Mouse (Mus musculus) liver, embryonic 16.5 days (tissue): Measurements from ENCODE around the gene Gm11020. TPM values are rescaled to one million over a fixed set of nuclear protein-coding genes. Genes with fewer than 3 reads are reported as not detected.
"Not testable (repeated sequence)": the region's sequence is repeated elsewhere in the genome, so short reads cannot be mapped to it uniquely, and the experiment has no call there.

Experiments used
- ATAC-seq: fragments of 200-750 bp; cut with Nextera tagmentation; 2 replicates; pipeline ENCODE4 v1.8.0; 2017; ENCODE audit warnings: low read depth, mild to moderate bottlenecking, moderate number of reproducible peaks, moderate library complexity
- H3K27ac ChIP-seq: fragments of 300-500 bp; sonication (generic); 2 replicates; pipeline ENCODE4 v1.5.1; 2014; ENCODE audit warnings: mild to moderate bottlenecking, low read length
- H3K27me3 ChIP-seq: fragments of 300-500 bp; sonication (generic); 2 replicates; pipeline ENCODE4 v1.6.1; 2014; ENCODE audit warnings: low read depth, low read length, mixed read lengths; ENCODE audit not compliant: control insufficient read depth, insufficient read depth
- H3K36me3 ChIP-seq: fragments of 300-500 bp; sonication (generic); 2 replicates; pipeline ENCODE4 v1.6.1; 2014; ENCODE audit warnings: mild to moderate bottlenecking; ENCODE audit not compliant: control insufficient read depth, insufficient read depth
- H3K4me1 ChIP-seq: fragments of 300-500 bp; sonication (generic); 2 replicates; pipeline ENCODE4 v1.6.1; 2014; ENCODE audit warnings: low read depth, low read length, mixed read lengths; ENCODE audit not compliant: control insufficient read depth
- H3K4me2 ChIP-seq: fragments of 300-500 bp; sonication (generic); 2 replicates; pipeline ENCODE4 v1.6.1; 2014; ENCODE audit warnings: low read depth, low read length, mixed read lengths
- H3K4me3 ChIP-seq: fragments of 300-500 bp; sonication (generic); 2 replicates; pipeline ENCODE4 v1.5.1; 2014; ENCODE audit warnings: low read depth, mild to moderate bottlenecking, low read length
- H3K9ac ChIP-seq: fragments of 300-500 bp; sonication (generic); 2 replicates; pipeline ENCODE4 v1.6.1; 2014; ENCODE audit warnings: low read depth, low read length
- H3K9me3 ChIP-seq: fragments of 300-500 bp; sonication (generic); replicated peaks from 2 replicates; pipeline ENCODE4 v1.6.1; 2016; ENCODE audit warnings: low read length; ENCODE audit not compliant: control insufficient read depth
- WGBS: fragments of 180-500 bp; shearing (Covaris S2); extraction: QIAGEN DNeasy Blood & Tissue Kit; methylation state at CpG from one replicate; pipeline ENCODE4 v1.1.7; 2014; ENCODE audit not compliant: insufficient replicate concordance; 5-methylcytosine and 5-hydroxymethylcytosine counted together
- polyA plus RNA-seq: library from polyadenylated mRNA; unstranded; fragments of >200 nt; fragmentation: Nextera tagmentation; extraction: Ambion mirVana; gene quantifications from 2 replicates; pipeline ENCODE4 v1.2.1, GENCODE M21; 2015

The Gm11020 gene
- polyA plus RNA-seq, result not detected in 2 replicates

- H3K9ac ChIP-seq, H3K36me3 ChIP-seq, H3K4me3 ChIP-seq, H3K4me2 ChIP-seq, H3K9me3 ChIP-seq, ATAC-seq, H3K4me1 ChIP-seq, H3K27me3 ChIP-seq, H3K27ac ChIP-seq: not testable (repeated sequence)
- 65% methylated on average over 9 of the region's 11 CpGs for WGBS
Observed at GRCm38 (mm10) chr8:104321267-104321666, at the start of gene Gm11020. TSS of gene Gm11020 (plus strand) at chr8:104321567.

GRCm38 (mm10) chr8:104293081-104293480 lies 28.3 kb upstream of the Gm11020 start, which contains the start of gene Cmtm2a:
TSS of gene Cmtm2a (minus strand) at chr8:104293181.
- 70% methylated on average over 12 of the region's 12 CpGs for WGBS
- not testable (repeated sequence) for H3K9ac ChIP-seq, H3K9me3 ChIP-seq, H3K4me2 ChIP-seq, H3K36me3 ChIP-seq, H3K27ac ChIP-seq, ATAC-seq, H3K4me1 ChIP-seq, H3K4me3 ChIP-seq, H3K27me3 ChIP-seq

DNA sequence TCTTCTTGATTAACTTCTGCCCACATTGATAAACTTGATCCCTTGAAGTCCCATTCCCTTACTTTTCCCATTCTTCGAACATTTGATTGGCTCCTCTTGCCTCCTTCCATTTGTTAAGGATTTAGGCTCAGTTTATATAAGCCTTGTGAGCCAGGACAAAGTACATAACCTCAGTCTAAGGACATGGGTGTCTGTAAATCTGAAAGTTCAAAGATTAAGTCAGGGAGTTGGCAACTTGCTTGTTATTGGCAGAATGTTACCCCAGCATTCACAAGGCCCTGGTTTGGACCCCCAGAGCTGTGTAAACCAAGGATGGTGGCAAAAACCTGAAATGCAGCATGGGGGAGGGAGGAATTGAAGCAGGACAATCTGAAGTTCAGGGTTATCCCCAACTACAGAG lies 27.0 kb upstream of the Gm11020 start:
- no peak overlapping the region for H3K27ac ChIP-seq
- H3K9ac ChIP-seq, result no peak overlapping the region
- H3K27me3 ChIP-seq, result no peaks in the 10 kb centered on the region
- no peak overlapping the region for H3K4me3 ChIP-seq
- no peaks in the 10 kb centered on the region for H3K9me3 ChIP-seq
- no peaks in the 10 kb centered on the region for H3K36me3 ChIP-seq
- no peak overlapping the region for H3K4me2 ChIP-seq
- no peaks in the 10 kb centered on the region for H3K4me1 ChIP-seq
- WGBS, result 57% methylated on average over 1 of the region's 1 CpGs
- ATAC-seq, result no peak

GRCm38 (mm10) chr8:104301577-104301976 lies 19.8 kb upstream of the Gm11020 start:
- not testable (repeated sequence) for ATAC-seq

GRCm38 (mm10) chr8:104302536-104302935 lies 18.8 kb upstream of the Gm11020 start:
- H3K9ac ChIP-seq, H3K4me3 ChIP-seq, H3K27ac ChIP-seq, H3K4me2 ChIP-seq, ATAC-seq, H3K4me1 ChIP-seq, H3K9me3 ChIP-seq, H3K27me3 ChIP-seq, H3K36me3 ChIP-seq: not testable (repeated sequence)
- WGBS, result 67% methylated on average over 4 of the region's 4 CpGs

More at GRCm38 (mm10) chr8:104301577-104301976, 19.8 kb upstream of the Gm11020 start:
- 42% methylated on average over 3 of the region's 3 CpGs for WGBS
- H3K9ac ChIP-seq, H3K27me3 ChIP-seq, H3K4me3 ChIP-seq, H3K9me3 ChIP-seq, H3K4me2 ChIP-seq, H3K4me1 ChIP-seq, H3K27ac ChIP-seq, H3K36me3 ChIP-seq: not testable (repeated sequence)

DNA sequence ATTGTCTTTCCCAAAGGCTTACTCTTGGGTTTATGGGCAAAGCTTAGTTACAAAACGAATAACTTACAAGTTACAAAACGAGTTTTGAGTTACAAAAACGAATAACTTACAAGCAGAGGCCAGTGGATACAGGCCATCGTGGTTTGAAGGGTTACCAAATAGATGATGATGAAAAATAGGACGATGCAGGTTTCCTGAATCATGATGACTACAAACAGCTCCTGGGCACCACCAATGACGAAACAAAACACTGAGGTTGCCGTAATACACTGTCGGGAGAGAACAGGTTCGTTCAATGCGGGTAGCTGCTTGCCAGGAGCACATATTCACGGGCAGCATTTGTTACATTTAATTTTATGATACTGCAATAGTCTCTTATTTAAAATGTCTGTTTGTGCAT lies 16.4 kb upstream of the Gm11020 start:
- WGBS, result 64% methylated on average over 11 of the region's 11 CpGs
- Histone ChIP-seq H3K4me2 (no peak overlapping the region), H3K9ac (no peak overlapping the region), H3K4me1 (no peaks in the 10 kb centered on the region), H3K36me3 (no peaks in the 10 kb centered on the region), H3K4me3 (no peak overlapping the region), H3K9me3 (no peaks in the 10 kb centered on the region), H3K27me3 (no peaks in the 10 kb centered on the region), H3K27ac (no peak overlapping the region)
- no peak for ATAC-seq

- ATAC-seq, H3K4me1 ChIP-seq, H3K36me3 ChIP-seq, H3K4me2 ChIP-seq, H3K9ac ChIP-seq, H3K27ac ChIP-seq, H3K9me3 ChIP-seq, H3K27me3 ChIP-seq, H3K4me3 ChIP-seq: not testable (repeated sequence)
- WGBS, result 35% methylated on average over 6 of the region's 6 CpGs
Observed at GRCm38 (mm10) chr8:104308341-104308740, 13.0 kb upstream of the Gm11020 start.

DNA sequence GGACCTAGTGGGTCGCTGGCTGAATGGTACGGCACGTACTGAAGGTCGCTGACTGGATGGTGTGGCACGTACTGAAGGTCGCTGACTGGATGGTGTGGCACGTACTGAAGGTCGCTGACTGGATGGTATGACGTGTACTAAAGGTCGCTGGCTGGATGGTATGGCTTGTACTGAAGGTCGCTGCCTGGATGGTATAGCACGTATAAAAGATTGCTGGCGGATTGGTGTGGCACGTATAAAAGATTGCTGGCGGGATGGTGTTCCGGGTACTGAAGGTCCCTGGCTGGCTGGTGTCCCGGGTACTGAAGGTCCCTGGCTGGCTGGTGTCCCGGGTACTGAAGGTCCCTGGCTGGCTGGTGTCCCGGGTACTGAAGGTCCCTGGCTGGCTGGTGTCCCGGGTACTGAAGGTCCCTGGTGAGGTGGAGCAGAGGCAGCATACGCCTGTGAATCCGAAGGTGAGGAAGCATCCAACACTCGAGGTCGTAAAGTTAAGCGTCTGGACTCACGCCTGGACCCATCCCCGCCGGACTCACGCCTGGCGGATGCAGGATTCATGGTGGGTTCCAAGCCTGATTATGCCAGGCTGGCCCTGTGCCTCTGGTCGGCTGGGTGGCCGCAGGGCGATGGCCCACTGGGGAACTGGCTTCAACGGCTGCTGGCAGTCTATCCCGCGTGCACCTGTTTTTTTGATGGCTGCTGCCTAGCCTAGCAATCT lies 11.8 kb upstream of the Gm11020 start, which contains the start of the genes Gm45711 and Cmtm1:
Gene Gm45711, minus strand, starts transcription at position 641 of the 715 bp plus-strand sequence.
Gene Cmtm1, minus strand, starts transcription at position 705 of the 715 bp plus-strand sequence.
- not testable (repeated sequence) for H3K36me3 ChIP-seq, H3K27me3 ChIP-seq, H3K4me3 ChIP-seq, H3K9me3 ChIP-seq, H3K9ac ChIP-seq, H3K27ac ChIP-seq, H3K4me1 ChIP-seq, ATAC-seq, H3K4me2 ChIP-seq
- WGBS, result 80% methylated on average over 36 of the region's 36 CpGs

- 70% methylated on average over 3 of the region's 3 CpGs for WGBS
Observed at GRCm38 (mm10) chr8:104312023-104312422, 9.3 kb upstream of the Gm11020 start.

More at GRCm38 (mm10) chr8:104312023-104312422, 9.3 kb upstream of the Gm11020 start:
- H3K9me3 ChIP-seq, H3K27ac ChIP-seq, H3K4me2 ChIP-seq, H3K27me3 ChIP-seq, H3K36me3 ChIP-seq, H3K4me1 ChIP-seq, H3K9ac ChIP-seq, ATAC-seq, H3K4me3 ChIP-seq: not testable (repeated sequence)
